Mouse (Mus musculus) right cerebral cortex, postnatal 10 days (tissue): Measurements from ENCODE around the gene Mcm3.
A peak's percentile ranks its signal among the peaks of the same experiment; 100 is the strongest.

Experiments used
- DNase-seq, 2 experiments: peaks; one replicate each; pipeline ENCODE4 v3.0.0; 2021; ENCODE audit warnings: low spot score in 2 of 2

Mcm3 gene

GRCm38 (mm10) chr1:20819771-20820605, at the start of gene Mcm3:
Mcm3 (minus strand) TSS chr1:20820312.
- peak; percentile 94 to 97 for DNase-seq

- no peak for DNase-seq
Observed at GRCm38 (mm10) chr1:20868036-20868435, 47.9 kb upstream of the Mcm3 start.

DNA sequence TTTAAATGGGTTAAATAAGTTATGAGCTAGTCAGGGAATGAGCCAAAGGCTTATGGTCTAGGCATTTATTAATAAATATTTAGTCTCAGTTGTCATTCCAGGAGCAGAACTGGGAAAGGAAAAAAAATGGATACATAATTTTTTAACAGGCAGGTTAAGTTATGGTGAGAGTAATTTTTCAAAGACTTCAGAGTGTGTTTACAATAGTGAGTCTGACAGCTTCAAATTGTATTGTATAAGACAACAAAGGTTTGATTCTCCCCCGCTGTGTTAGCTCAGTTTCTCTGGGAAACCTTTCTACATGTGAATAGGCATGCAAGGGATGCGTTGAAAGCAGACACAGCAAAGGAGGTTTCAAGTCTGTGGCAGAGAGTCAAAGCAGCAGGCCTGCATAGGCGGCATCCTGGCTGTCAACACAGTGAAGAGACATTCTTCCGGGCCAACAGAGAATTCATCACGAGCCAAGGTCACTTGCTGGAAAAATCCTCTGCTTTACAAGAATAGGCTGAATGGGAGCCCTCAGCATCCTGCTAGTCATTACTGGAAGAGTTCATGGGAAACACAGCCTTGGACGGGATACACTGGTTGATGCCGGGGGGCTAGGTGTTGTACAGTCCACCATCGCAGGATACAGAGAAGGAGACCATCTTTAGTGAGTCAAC, 47.3 kb upstream of the Mcm3 start:
- no peak for DNase-seq

GRCm38 (mm10) chr1:20863452-20864172, 43.5 kb upstream of the Mcm3 start:
- no peak for DNase-seq

- no peak for DNase-seq
Observed at GRCm38 (mm10) chr1:20861865-20862264, 41.8 kb upstream of the Mcm3 start.

DNA sequence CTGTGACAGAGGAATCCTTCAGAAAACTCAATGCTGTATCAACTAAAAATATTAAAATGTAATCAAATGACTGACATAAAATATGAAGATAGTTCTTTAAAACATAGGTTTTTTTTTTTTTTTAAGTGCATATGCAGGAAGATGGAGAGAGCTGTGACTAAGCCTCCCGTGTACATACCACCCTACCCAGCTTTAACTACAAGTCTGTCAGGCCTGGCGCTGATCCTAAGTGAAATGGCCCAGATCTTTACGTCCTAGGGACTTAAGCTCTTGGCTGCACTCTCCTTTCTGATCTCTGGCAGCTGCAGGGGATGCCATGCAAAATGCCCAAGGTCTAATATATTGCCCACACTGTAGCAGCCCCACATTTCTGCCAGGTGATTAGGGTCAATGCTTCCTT, 40.7 kb upstream of the Mcm3 start:
- DNase-seq: no peak

- no peak for DNase-seq
Observed at GRCm38 (mm10) chr1:20856924-20857902, 37.1 kb upstream of the Mcm3 start.

- peak; percentile 33 to 48 for DNase-seq
Observed at GRCm38 (mm10) chr1:20839911-20840310, 19.8 kb upstream of the Mcm3 start.

DNA sequence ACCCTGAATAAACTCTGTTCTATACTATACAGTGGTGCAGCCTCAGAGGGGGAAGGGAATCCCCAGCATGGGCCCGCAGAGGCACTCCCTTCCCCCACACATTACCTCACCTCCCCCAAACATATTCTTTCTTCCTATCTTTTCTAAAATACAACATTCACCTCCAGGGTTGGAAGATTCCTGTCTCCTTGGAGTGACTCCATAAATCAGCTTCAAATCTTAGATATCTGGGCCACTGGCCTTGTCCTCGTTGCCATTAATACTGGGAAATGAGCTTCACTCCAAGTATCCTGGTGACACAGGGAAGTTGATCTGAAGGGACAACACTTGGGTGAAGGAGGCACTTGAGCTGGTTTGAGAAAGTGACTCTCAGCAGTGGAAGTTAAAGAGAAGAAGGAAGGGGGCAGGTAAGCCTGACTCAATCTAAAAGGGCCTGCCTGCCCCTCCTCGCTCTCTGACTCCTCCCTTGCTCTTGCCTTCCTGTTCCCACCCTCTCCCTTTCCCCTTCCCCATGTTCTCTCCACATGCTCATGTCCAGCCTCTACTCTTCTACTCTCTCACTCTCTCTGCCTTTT, 16.5 kb upstream of the Mcm3 start:
- DNase-seq: no peak

DNA sequence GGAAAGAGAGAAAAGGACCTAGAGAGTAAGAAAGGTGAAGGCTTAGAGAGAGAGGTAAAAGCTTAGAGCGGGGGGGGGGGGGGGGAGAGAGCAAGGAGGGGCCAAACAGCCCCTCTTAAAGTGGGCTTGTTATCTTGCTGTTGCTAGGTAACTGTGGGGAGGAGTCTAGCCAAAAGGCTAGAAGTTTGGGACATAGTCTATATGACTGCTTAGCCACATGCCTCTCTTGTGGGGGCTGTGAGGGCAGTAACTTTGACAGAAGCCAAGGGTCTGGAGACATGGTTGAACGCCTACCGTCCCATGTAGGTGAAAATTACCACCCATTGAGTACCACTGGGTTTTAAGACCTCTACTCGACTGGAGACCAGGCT, 13.0 kb upstream of the Mcm3 start:
- DNase-seq: no peak

GRCm38 (mm10) chr1:20832473-20833140, 12.5 kb upstream of the Mcm3 start:
- DNase-seq: no peak

- DNase-seq: no peak
Observed at GRCm38 (mm10) chr1:20830546-20830945, 10.4 kb upstream of the Mcm3 start.

DNA sequence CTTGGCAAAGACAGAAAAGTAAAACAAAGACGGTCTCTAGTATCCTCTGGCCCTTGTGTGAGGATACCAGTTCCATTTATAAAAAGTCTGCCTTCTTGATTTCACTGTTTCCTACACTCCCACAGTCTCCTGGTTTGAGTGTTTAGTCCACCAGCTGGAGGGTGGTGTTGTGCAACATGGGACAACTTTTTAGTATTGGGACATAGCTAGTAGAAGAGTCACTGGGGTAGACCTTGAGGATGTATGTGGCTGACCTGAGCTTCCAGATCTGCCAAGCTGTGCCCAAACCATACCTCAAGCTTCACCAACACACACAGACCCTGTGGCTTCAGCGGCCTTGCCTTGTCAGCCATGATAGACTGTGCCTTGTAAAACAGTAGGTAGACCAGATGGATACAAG, 7.9 kb upstream of the Mcm3 start:
- no peak for DNase-seq

DNA sequence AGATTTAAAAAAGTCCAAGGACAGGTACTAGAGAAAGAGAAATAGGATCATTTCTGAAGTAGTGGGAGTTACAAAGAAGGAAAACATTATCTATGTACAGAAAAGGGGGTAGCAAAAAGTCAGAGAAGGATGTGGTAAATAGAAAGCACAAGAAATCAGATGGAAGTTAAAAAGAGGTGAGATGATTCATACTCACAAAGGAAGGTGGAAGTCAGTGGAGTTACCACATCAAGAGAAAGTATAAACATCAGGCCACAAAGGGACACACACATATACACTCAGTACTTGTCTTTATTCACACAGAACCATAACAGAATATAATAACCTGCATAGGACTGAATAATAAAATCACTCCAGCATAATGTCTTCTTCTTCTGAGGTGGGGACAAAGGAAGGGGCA, 4.9 kb upstream of the Mcm3 start:
- DNase-seq: no peak

- DNase-seq: no peak
Observed at GRCm38 (mm10) chr1:20823906-20824305, 3.8 kb upstream of the Mcm3 start.

DNA sequence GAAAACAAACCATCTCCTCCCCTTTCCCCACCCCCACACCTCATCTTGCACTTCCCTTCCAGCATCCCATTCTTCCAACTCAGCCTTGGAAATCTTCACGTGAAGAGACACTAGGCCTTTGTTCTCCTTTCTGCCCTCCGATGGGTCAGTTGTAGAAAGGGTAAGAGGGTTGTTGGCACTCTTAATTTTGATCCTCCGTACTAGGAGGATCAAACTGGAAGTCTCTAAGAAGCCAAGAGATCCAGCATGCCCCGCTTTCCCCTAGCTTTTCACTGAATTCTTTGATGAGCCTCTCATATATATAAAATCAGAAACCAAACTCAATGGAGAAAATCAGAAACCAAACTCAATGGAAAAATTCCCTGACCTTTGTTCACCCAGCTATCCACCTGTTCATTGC, 3.4 kb upstream of the Mcm3 start:
- no peak for DNase-seq

DNA sequence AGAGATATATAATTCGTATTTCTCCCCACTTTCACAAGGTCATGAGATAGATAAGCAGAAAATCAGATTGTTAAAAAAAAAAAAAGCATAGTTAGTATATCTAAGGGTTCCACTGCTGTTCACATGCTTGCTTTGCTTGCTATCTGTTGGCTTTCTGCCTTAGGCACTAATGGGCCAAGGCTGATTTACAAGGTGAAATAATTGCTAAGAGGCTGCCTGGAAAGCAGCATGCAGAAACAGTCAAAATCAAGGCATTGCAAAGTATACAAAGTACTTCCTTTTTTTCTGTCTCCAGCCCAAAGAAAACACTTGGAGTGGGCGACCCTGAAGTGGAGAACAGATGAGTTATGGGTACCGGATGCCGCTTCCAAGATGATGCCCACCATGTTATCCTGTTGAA, 847 bp upstream of the Mcm3 start:
- no peak for DNase-seq

- no peak for DNase-seq
Observed at GRCm38 (mm10) chr1:20817596-20817995, 2.5 kb downstream of the Mcm3 start.

- DNase-seq: no peak
Observed at GRCm38 (mm10) chr1:20817172-20817571, 2.9 kb downstream of the Mcm3 start.

DNA sequence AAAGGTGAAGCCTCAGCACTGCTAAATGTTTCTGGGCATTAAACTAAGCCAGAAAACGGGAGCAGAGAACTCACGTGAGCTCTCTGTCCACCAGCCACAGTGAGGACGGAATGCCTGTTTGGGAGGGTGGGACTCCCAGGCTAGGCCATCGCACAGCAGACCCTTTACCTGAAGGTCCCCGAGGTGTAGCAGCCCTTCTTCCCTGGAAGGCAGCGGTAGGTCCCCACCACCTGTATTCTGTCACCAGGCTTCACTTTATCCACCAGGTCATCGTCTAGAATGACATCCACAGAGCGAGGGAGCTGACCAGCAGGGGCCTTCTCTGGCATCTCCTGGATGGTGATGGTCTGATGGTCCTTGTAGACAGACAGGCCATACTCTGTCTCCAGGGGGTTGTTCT, 5.6 kb downstream of the Mcm3 start:
- no peak for DNase-seq

DNA sequence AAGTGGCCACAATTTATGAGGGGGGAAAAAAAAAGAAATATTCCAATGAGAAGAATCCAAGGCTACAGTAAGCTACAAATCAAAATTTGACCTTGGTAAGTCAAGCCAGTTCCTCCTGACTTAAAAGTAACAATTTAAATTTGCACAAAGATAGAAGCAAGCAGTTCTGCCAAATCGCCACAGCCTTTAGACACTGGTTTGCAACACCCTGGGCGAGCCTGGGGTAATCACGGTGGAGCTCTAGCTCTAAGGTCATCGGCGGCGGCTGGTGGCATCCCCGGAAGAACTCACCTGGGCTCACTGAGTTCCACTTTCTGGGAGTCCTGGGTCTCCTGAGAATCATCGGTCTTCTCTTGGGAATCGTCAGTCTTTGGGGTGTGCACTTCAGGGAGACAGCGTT, 15.6 kb downstream of the Mcm3 start:
- DNase-seq: no peak
